Mouse (Mus musculus) heart, embryonic 16.5 days (tissue): ENCODE measurements around the gene Klc4. TPM values are rescaled to one million over a fixed set of nuclear protein-coding genes. Genes with fewer than 3 reads are reported as not detected.

Experiments used
- ATAC-seq: fragments of 200-750 bp; cut with Nextera tagmentation; replicated peaks from 2 replicates; pipeline ENCODE4 v1.8.0; 2017; ENCODE audit warnings: moderate number of reproducible peaks; ENCODE audit not compliant: insufficient read depth, low FRiP score; ENCODE audit errors: extremely low read depth
- H3K27ac ChIP-seq: fragments of 300-500 bp; sonication (generic); 2 replicates; pipeline ENCODE4 v1.5.1; 2014; ENCODE audit warnings: mild to moderate bottlenecking, low read length, control low read depth, moderate library complexity
- H3K27me3 ChIP-seq: fragments of 300-500 bp; sonication (generic); 2 replicates; pipeline ENCODE4 v1.6.1; 2014; ENCODE audit warnings: low read length, mixed read lengths; ENCODE audit not compliant: control insufficient read depth, insufficient read depth
- H3K36me3 ChIP-seq: fragments of 300-500 bp; sonication (generic); 2 replicates; pipeline ENCODE4 v1.6.1; 2014; ENCODE audit not compliant: control insufficient read depth, insufficient read depth
- H3K4me1 ChIP-seq: fragments of 300-500 bp; sonication (generic); 2 replicates; pipeline ENCODE4 v1.6.1; 2014; ENCODE audit warnings: low read length, mixed read lengths; ENCODE audit not compliant: control insufficient read depth, insufficient read depth
- H3K4me2 ChIP-seq: fragments of 300-500 bp; sonication (generic); 2 replicates; pipeline ENCODE4 v1.6.1; 2014; ENCODE audit warnings: low read depth, mild to moderate bottlenecking, control low read depth, low read length
- H3K4me3 ChIP-seq: fragments of 300-500 bp; sonication (generic); 2 replicates; pipeline ENCODE4 v1.5.1; 2014; ENCODE audit warnings: mild to moderate bottlenecking, control low read depth, low read length
- H3K9ac ChIP-seq: fragments of 300-500 bp; sonication (generic); 2 replicates; pipeline ENCODE4 v1.6.1; 2014; ENCODE audit warnings: low read length, control low read depth
- H3K9me3 ChIP-seq: fragments of 300-500 bp; sonication (generic); replicated peaks from 2 replicates; pipeline ENCODE4 v1.6.1; 2016; ENCODE audit warnings: low read length; ENCODE audit not compliant: control insufficient read depth
- WGBS: fragments of 180-500 bp; shearing (Covaris S2); extraction: QIAGEN DNeasy Blood & Tissue Kit; methylation state at CpG from one replicate; pipeline ENCODE4 v1.1.7; 2014; 5-methylcytosine and 5-hydroxymethylcytosine counted together
- polyA plus RNA-seq: library from polyadenylated mRNA; unstranded; fragments of >200 nt; fragmentation: Nextera tagmentation; extraction: Ambion mirVana; gene quantifications from 2 replicates; pipeline ENCODE4 v1.2.1, GENCODE M21; 2015

Klc4 gene
- polyA plus RNA-seq, 1 experiment from 2014 or later = 25.7 TPM

- H3K9ac ChIP-seq = no peak overlapping the region
- H3K4me3 ChIP-seq = no peak overlapping the region
- ATAC-seq = no peak
- peaks cover 12% of the 10 kb centered on the region for H3K4me1 ChIP-seq
- no peaks in the 10 kb centered on the region for H3K27me3 ChIP-seq
- H3K4me2 ChIP-seq = no peak overlapping the region
- peaks cover 15% of the 10 kb centered on the region for H3K36me3 ChIP-seq
- no peaks in the 10 kb centered on the region for H3K9me3 ChIP-seq
- WGBS = 86% methylated on average over 7 of the region's 7 CpGs
- no peak overlapping the region for H3K27ac ChIP-seq
These were observed 55.4 kb downstream of the Klc4 start for GRCm38 (mm10) chr17:46590439-46590838.

- peaks cover 17% of the 10 kb centered on the region for H3K36me3 ChIP-seq
- H3K9ac ChIP-seq = no peak overlapping the region
- peaks cover 8% of the 10 kb centered on the region for H3K4me1 ChIP-seq
- H3K4me3 ChIP-seq = no peak overlapping the region
- no peaks in the 10 kb centered on the region for H3K9me3 ChIP-seq
- WGBS = 87% methylated on average over 16 of the region's 16 CpGs
- H3K27me3 ChIP-seq = no peaks in the 10 kb centered on the region
- no peak overlapping the region for H3K4me2 ChIP-seq
- H3K27ac ChIP-seq = no peak overlapping the region
- ATAC-seq = no peak
These were observed 56.0 kb downstream of the Klc4 start for GRCm38 (mm10) chr17:46589635-46590314.

DNA sequence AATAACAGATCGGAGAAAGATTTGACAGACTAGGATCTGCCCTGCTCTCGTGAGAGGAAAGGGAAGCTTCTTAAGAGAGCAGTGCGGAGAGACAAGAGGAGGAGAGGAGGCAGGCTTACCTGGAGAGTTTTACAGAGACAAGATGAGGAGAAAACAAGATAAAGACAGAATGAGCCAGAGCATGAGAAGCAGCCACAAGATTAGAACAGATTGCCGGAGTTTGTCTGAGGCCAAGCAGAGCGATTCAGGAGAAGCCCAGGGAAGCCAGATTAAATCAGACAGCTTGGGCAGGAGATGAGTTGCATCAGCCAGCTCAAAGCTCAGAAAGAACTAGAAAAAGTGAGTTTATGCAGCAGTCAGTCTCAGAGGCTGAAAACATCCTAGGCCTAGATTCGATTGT lies 56.9 kb downstream of the Klc4 start:
- no peaks in the 10 kb centered on the region for H3K27me3 ChIP-seq
- no peaks in the 10 kb centered on the region for H3K9me3 ChIP-seq
- no peak overlapping the region for H3K4me3 ChIP-seq
- no peak overlapping the region for H3K27ac ChIP-seq
- H3K4me1 ChIP-seq = 0 out of 2 replicates have a peak, but pooled peaks cover 4% of the 10 kb centered on the region
- no peak for ATAC-seq
- 89% methylated on average over 6 of the region's 6 CpGs for WGBS
- no peak overlapping the region for H3K4me2 ChIP-seq
- H3K36me3 ChIP-seq = peaks cover 17% of the 10 kb centered on the region
- no peak overlapping the region for H3K9ac ChIP-seq

DNA sequence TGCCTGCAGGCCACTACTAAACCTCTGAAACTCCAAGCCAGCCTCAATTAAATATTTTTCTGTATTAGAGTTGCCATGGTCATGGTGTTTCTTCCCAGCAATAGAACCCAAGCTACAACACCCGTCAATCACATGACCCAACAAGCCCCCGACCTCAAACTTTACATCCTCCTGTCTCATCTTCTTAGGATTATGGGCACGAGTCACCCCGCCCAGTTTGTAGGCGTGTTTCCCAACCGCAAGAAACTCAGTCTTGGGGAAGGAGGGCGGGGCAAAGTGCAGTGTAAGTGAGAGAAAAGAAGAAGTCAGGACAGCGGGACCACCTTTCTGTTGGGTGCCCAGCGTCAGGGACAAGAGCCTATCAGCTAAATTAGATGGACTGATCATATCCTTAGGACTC lies 57.6 kb downstream of the Klc4 start:
- H3K4me2 ChIP-seq = no peak overlapping the region
- H3K27ac ChIP-seq = no peak overlapping the region
- peaks cover 17% of the 10 kb centered on the region for H3K36me3 ChIP-seq
- H3K9me3 ChIP-seq = no peaks in the 10 kb centered on the region
- WGBS = 81% methylated on average over 9 of the region's 9 CpGs
- H3K4me3 ChIP-seq = no peak overlapping the region
- ATAC-seq = no peak
- 0 out of 2 replicates have a peak, but pooled peaks cover 4% of the 10 kb centered on the region for H3K4me1 ChIP-seq
- no peaks in the 10 kb centered on the region for H3K27me3 ChIP-seq
- H3K9ac ChIP-seq = no peak overlapping the region

DNA sequence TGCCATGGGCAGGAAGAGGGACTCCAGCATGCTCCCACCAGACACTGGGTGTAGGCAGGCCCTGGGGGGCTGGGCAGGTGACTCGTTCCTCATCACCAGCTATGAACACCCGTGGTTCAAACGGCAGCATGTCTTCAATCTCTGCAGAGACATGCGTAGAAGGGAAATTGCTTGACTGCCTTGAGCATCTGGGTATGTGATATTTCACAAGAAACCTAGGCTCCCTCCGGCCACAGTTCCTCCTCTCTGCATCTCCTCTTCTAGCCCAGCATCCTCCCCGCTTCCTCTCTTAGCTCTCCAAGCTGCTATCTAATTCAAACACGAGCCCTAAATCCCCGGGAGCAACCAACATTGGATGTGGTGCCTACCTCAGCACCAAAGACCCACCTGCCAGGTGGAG lies 59.5 kb downstream of the Klc4 start:
- Histone ChIP-seq H3K9ac (no peak overlapping the region), H3K27me3 (no peaks in the 10 kb centered on the region), H3K9me3 (no peaks in the 10 kb centered on the region), H3K4me2 (no peak overlapping the region), H3K36me3 (peaks cover 27% of the 10 kb centered on the region), H3K4me3 (no peak overlapping the region), H3K27ac (no peak overlapping the region), H3K4me1 (no peaks in the 10 kb centered on the region)
- ATAC-seq = no peak
- WGBS = 89% methylated on average over 8 of the region's 8 CpGs

Other genes starting within 250 kb of the Klc4 start
- 20.2 and 37.5 TPM in 2 replicates for gene Crip3, start 217.1 kb downstream of the Klc4 start, polyA plus RNA-seq
- gene Slc22a7, start 207.6 kb downstream of the Klc4 start, polyA plus RNA-seq = 0.55 and 1.2 TPM in 2 replicates
- gene Ttbk1, start 158.3 kb downstream of the Klc4 start, polyA plus RNA-seq = 0.07 and 0.14 TPM in 2 replicates
- gene Dnph1, start 149.3 kb downstream of the Klc4 start, polyA plus RNA-seq = 28.0 and 29.6 TPM in 2 replicates
- 5.6 and 6.4 TPM in 2 replicates for gene Cul9, start 99.6 kb downstream of the Klc4 start, polyA plus RNA-seq
- 11.0 and 12.4 TPM in 2 replicates for gene Srf, start 89.8 kb downstream of the Klc4 start, polyA plus RNA-seq
- gene Ptk7, start 16.5 kb downstream of the Klc4 start, polyA plus RNA-seq = 37.6 and 46.0 TPM in 2 replicates
- 117 and 119 TPM in 2 replicates for gene Mrpl2, start 207 bp upstream of the Klc4 start, polyA plus RNA-seq
- gene Cul7, start 4.3 kb upstream of the Klc4 start, polyA plus RNA-seq = 39.8 and 46.0 TPM in 2 replicates
- 39.0 and 39.7 TPM in 2 replicates for gene Rrp36, start 28.3 kb upstream of the Klc4 start, polyA plus RNA-seq
- gene Mea1, start 32.8 kb upstream of the Klc4 start, polyA plus RNA-seq = 109 and 115 TPM in 2 replicates
- 175 and 179 TPM in 2 replicates for gene Klhdc3, start 34.9 kb upstream of the Klc4 start, polyA plus RNA-seq
- 56.1 and 59.9 TPM in 2 replicates for gene Ppp2r5d, start 59.1 kb upstream of the Klc4 start, polyA plus RNA-seq
- 13.3 and 15.1 TPM in 2 replicates for gene Pex6, start 65.4 kb upstream of the Klc4 start, polyA plus RNA-seq
- 1.8 and 2.5 TPM in 2 replicates for gene Gnmt, start 83.1 kb upstream of the Klc4 start, polyA plus RNA-seq
- gene Cnpy3, start 106.2 kb upstream of the Klc4 start, polyA plus RNA-seq = 50.6 and 51.4 TPM in 2 replicates
- 17.0 and 38.9 TPM in 2 replicates for gene Ptcra, start 117.7 kb upstream of the Klc4 start, polyA plus RNA-seq
- gene 2310039H08Rik, start 126.6 kb upstream of the Klc4 start, polyA plus RNA-seq = 52.0 and 55.1 TPM in 2 replicates
- 93.0 and 103 TPM in 2 replicates for gene Rpl7l1, start 136.7 kb upstream of the Klc4 start, polyA plus RNA-seq
- 3.5 and 3.9 TPM in 2 replicates for gene Bicral, start 212.5 kb upstream of the Klc4 start, polyA plus RNA-seq
- 40.3 and 42.9 TPM in 2 replicates for gene Tbcc, start 244.7 kb upstream of the Klc4 start, polyA plus RNA-seq